Mouse (Mus musculus) testis, adult 2 months (tissue): ENCODE data around the gene Dap3. TPM values are rescaled to one million over a fixed set of nuclear protein-coding genes. Genes with fewer than 3 reads are reported as not detected.
"Not testable (repeated sequence)": the region's sequence is repeated elsewhere in the genome, so short reads cannot be mapped to it uniquely, and the experiment has no call there.

Experiments
- H3K27ac ChIP-seq: fragments of 200-500 bp; 2 replicates; pipeline ENCODE4 v1.5.1; 2012; ENCODE audit warnings: low read depth, low read length; ENCODE audit not compliant: control insufficient read depth, insufficient read depth
- H3K27me3 ChIP-seq: fragments of 200-500 bp; 2 replicates; pipeline ENCODE4 v1.6.1; 2012; ENCODE audit warnings: mild to moderate bottlenecking, low read length, moderate library complexity; ENCODE audit not compliant: control insufficient read depth, insufficient read depth
- H3K36me3 ChIP-seq: fragments of 200-500 bp; 2 replicates; pipeline ENCODE4 v1.6.1; 2012; ENCODE audit warnings: mild to moderate bottlenecking, low read length; ENCODE audit not compliant: control insufficient read depth, insufficient read depth
- H3K4me1 ChIP-seq: fragments of 200-500 bp; 2 replicates; pipeline ENCODE4 v1.6.1; 2012; ENCODE audit warnings: low read length; ENCODE audit not compliant: control insufficient read depth, insufficient read depth
- H3K4me3 ChIP-seq: fragments of 200-500 bp; 2 replicates; pipeline ENCODE4 v1.5.1; 2012; ENCODE audit warnings: low read depth, mild to moderate bottlenecking, low read length, moderate library complexity, mixed read lengths; ENCODE audit not compliant: control insufficient read depth
- CTCF ChIP-seq: fragments of 200-500 bp; IDR thresholded peaks from 2 replicates; pipeline ENCODE4 v1.5.1; 2012; ENCODE audit warnings: low read depth, mild to moderate bottlenecking, inconsistent platforms, low read length, moderate library complexity; ENCODE audit not compliant: control insufficient read depth, insufficient read depth, insufficient replicate concordance
- POLR2A ChIP-seq: fragments of 200-500 bp; IDR thresholded peaks from 2 replicates; pipeline ENCODE4 v1.6.1; 2012; ENCODE audit warnings: low read depth, mild to moderate bottlenecking, inconsistent platforms, low read length, moderate library complexity; ENCODE audit not compliant: control insufficient read depth
- polyA plus RNA-seq: library from polyadenylated mRNA; depleted of rRNA; stranded (reverse); fragments of >200 nt; gene quantifications from 2 replicates; pipeline ENCODE4 v1.2.3, GENCODE M21; 2012; rRNA removed

Dap3 gene
- polyA plus RNA-seq, 1 experiment, result 189 TPM

DNA sequence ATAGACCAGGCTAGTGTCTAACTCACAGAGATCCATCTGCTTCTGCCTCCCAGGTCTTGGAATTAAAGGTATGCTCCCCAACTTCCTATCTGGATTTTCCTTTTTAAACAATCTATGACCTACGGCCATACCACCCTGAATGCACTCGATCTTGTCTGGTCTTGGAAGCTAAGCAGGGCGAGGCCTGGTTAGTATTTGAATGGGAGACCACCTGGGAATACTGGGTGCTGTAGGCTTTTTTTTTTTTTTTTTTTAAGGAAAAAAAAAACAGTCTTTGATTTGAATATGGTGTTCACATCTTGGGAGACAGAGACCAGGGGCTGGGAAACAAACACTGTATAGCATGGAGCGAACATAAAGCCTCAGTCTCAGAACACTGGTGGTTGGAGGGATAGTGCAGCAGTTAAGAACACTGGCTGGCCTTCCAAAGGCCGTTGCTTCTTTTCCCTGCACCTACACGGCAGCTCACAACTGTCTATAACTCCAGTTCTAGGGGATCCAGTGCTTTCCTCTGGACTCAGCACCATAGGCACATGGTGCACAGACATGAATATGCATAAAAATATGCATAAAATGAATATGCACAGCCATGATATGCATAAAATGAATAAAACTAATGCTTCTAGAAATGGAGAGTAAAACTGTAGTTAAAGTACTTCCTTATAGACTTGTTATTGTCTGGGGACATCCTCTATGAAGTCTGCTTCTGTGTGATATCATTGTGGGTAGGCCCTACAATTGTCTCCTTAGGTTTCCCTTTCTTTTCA, 44.4 kb downstream of the Dap3 start:
- no peak for TF ChIP-seq CTCF
- no peak for TF ChIP-seq POLR2A
- Histone ChIP-seq H3K27ac (no peak overlapping the region), H3K27me3 (no peaks in the 10 kb centered on the region), H3K4me3 (no peak overlapping the region), H3K4me1 (no peaks in the 10 kb centered on the region; the same call in 1 of the 2 replicates), H3K36me3 (peaks cover 10% of the 10 kb centered on the region)

DNA sequence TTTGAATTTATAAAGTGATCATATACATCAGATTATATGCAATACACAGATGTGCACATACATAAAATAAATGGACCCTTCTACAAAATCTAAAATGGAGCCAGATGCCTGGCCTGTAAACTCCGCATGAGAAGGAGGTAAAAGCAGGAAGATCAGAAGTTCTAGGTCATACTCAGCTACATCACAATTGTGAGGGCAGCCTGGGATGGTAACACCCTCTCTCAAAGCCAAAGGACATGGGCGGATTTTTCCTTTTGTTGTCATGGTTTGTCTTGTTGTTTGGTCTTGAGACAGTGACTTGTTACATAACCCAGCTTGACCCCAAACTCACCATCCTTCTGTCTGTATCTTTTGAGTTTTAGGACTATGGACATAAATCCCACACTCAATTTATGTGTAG, 45.2 kb downstream of the Dap3 start:
- TF ChIP-seq CTCF (no peak), POLR2A (no peak)
- peaks cover 10% of the 10 kb centered on the region for H3K36me3 ChIP-seq
- H3K4me3 ChIP-seq, result no peak overlapping the region
- no peaks in the 10 kb centered on the region for H3K4me1 ChIP-seq
- H3K27me3 ChIP-seq, result no peaks in the 10 kb centered on the region
- no peak overlapping the region for H3K27ac ChIP-seq

DNA sequence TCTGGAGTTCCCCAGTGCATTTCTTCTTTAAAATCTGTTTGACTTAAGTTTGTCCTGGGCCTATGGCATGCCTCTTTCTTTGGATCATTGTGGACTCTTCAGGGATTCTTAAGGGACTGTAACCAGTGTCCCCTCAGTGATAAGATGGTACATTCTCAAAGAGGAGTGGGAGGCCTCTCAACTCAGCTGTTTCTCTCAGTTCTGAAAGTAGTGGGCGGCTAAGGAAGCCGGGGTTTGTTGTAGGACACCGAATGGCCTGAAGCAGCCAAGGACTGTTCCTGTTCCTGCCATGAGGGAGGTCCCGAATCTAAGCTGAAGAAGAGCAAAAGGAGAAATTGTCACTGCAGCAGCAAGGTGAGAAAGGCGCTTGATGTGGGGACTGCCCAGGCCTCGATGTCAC, 45.8 kb downstream of the Dap3 start:
- Histone ChIP-seq H3K27me3 (no peaks in the 10 kb centered on the region), H3K36me3 (peaks cover 8% of the 10 kb centered on the region), H3K4me3 (no peak overlapping the region), H3K4me1 (no peaks in the 10 kb centered on the region), H3K27ac (no peak overlapping the region; the same call in 1 of the 2 replicates)
- TF ChIP-seq CTCF (no peak), POLR2A (no peak)

DNA sequence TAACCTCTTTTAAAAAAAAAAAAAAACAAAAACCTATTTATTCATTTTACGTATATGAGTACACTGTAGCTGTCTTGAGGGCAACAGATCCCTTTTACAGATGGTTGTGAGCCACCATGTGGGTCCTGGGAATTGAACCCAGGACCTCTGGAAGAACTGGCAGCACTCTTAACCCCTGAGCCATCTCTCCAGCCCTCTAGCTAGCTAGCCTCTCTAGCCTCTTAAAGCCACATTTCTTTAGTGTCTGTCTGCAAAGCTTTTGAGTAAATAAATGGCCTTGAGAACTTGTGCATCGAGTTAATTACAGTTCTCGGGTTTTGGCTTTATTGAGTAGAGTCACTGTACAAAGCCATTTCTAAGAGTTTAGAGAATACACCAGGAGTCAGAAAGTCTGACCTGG, 46.2 kb downstream of the Dap3 start:
- Histone ChIP-seq H3K4me1 (no peaks in the 10 kb centered on the region), H3K36me3 (peaks cover 8% of the 10 kb centered on the region), H3K27me3 (no peaks in the 10 kb centered on the region), H3K4me3 (no peak overlapping the region), H3K27ac (no peak overlapping the region)
- no peak for TF ChIP-seq CTCF
- TF ChIP-seq POLR2A, result no peak

DNA sequence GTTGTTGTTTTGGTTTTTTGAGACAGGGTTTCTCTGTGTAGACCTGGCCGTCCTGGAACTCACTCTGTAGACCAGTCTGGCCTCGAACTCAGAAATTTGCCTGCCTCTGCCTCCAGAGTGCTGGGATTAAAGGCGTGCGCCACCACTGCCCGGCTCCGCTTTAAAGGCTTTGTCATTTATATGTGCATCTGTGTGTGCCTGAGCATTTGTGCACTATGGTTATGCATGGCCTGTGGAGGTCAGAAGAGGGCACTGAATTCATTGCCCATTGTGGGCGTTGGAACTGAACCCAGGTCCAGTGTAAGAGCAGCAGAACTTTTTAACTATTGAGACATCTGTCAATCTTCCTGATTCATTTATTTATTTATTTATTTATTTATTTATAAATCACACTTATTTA, 58.0 kb downstream of the Dap3 start:
- not testable (repeated sequence) for H3K4me1 ChIP-seq, H3K36me3 ChIP-seq, H3K27me3 ChIP-seq, H3K4me3 ChIP-seq, H3K27ac ChIP-seq

DNA sequence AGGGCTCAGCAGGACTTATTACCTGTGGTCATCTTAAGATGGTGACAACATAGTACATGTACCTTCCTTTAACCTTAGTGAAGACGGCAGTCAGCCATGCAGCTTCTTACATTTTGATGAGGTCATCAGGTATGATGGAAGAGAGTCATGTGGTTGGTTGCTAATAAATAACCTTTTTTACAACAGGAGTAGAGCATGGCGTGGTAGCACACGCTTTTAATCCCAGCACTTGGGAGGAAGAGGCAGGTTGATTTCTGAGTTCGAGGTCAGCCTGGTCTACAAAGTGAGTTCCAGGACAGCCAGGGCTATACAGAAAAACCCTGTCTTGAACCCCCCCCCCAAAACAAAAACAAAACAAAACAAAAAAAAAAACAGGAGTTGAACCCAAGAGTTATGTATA, 68.4 kb downstream of the Dap3 start:
- not testable (repeated sequence) for H3K4me3 ChIP-seq, H3K27ac ChIP-seq, H3K27me3 ChIP-seq, H3K36me3 ChIP-seq, H3K4me1 ChIP-seq

Other genes starting within 250 kb of the Dap3 start
- gene Rit1, start 234.3 kb downstream of the Dap3 start, polyA plus RNA-seq, result 30.5 and 31.0 TPM in 2 replicates
- 41.0 and 41.5 TPM in 2 replicates for gene Syt11, start 176.0 kb downstream of the Dap3 start, polyA plus RNA-seq
- 14.2 and 14.3 TPM in 2 replicates for gene Gon4l, start 116.0 kb downstream of the Dap3 start, polyA plus RNA-seq
- 224 and 232 TPM in 2 replicates for gene Msto1, start 37.2 kb downstream of the Dap3 start, polyA plus RNA-seq
- 5.6 and 6.1 TPM in 2 replicates for gene Ash1l, start 559 bp downstream of the Dap3 start, polyA plus RNA-seq
- 7.3 and 9.0 TPM in 2 replicates for gene Rusc1, start 142.1 kb upstream of the Dap3 start, polyA plus RNA-seq
- gene Gm43738, start 149.9 kb upstream of the Dap3 start, polyA plus RNA-seq, result not detected in 2 replicates
- 109 and 114 TPM in 2 replicates for gene Fdps, start 150.8 kb upstream of the Dap3 start, polyA plus RNA-seq
- not detected in 2 replicates for gene Pklr, start 185.0 kb upstream of the Dap3 start, polyA plus RNA-seq
- gene Hcn3, start 209.0 kb upstream of the Dap3 start, polyA plus RNA-seq, result 1.7 and 2.2 TPM in 2 replicates
- gene Clk2, start 213.6 kb upstream of the Dap3 start, polyA plus RNA-seq, result 48.3 and 50.6 TPM in 2 replicates
- gene Scamp3, start 226.3 kb upstream of the Dap3 start, polyA plus RNA-seq, result 70.9 and 73.0 TPM in 2 replicates
- gene Fam189b, start 232.0 kb upstream of the Dap3 start, polyA plus RNA-seq, result 5.7 and 7.1 TPM in 2 replicates